Mouse (Mus musculus): Measurements from ENCODE around the gene Vash2. TPM values are rescaled to one million over a fixed set of nuclear protein-coding genes. Genes with fewer than 3 reads are reported as not detected.
A peak's percentile ranks its signal among the peaks of the same experiment; 100 is the strongest.
"Not testable (repeated sequence)": the region's sequence is repeated elsewhere in the genome, so short reads cannot be mapped to it uniquely, and the experiment has no call there.

Gene Vash2
- 46.2 and 47.6 TPM in 2 replicates for polyA plus RNA-seq (2015; fragmentation: Nextera tagmentation; extraction: Ambion mirVana)

DNA sequence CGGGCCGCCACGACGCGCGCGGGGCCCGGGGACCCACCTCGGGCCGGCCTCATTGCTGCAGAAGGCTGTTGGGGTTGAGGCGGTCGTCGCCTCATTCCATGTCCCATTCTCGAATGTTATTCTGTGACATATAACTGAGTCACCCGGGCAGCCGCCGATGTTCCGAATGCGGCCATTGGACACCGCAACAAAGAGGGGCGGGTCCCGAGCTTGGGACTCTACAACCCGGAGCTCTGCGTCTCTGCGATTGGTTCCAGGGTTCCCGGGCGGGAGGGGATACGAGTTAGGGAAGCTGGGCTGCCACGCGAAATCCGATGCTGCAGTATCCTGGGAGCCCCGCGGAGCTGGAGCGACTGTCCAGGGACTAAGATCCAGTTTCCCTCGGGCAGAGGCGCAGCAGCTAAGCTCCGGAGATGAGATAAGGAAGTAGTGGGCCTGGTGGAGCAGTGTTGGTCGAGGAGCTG lies at the start of gene Vash2:
Vash2 (minus strand) TSS at position 197 of the 464 bp plus-strand sequence.
- WGBS, result under 1% methylated on average over 38 of the region's 38 CpGs
- Histone ChIP-seq H3K4me2 (peak within 1 kb of the TSS; percentile 99), H3K27ac (replicated peaks) (peak within 1 kb of the TSS; percentile 96), H3K9me3 (no peaks in the 10 kb centered on the region), H3K4me1 (peaks cover 59% of the 10 kb centered on the region), H3K4me3 (peak within 1 kb of the TSS; percentile 82), H3K27me3 (replicated peaks) (no peaks in the 10 kb centered on the region), H3K9ac (peak within 1 kb of the TSS; percentile 97), H3K36me3 (peaks cover 22% of the 10 kb centered on the region)
- ATAC-seq (ENCODE audit: extremely low read depth, insufficient number of reproducible peaks, low FRiP score, low TSS enrichment), result peak; percentile 90

DNA sequence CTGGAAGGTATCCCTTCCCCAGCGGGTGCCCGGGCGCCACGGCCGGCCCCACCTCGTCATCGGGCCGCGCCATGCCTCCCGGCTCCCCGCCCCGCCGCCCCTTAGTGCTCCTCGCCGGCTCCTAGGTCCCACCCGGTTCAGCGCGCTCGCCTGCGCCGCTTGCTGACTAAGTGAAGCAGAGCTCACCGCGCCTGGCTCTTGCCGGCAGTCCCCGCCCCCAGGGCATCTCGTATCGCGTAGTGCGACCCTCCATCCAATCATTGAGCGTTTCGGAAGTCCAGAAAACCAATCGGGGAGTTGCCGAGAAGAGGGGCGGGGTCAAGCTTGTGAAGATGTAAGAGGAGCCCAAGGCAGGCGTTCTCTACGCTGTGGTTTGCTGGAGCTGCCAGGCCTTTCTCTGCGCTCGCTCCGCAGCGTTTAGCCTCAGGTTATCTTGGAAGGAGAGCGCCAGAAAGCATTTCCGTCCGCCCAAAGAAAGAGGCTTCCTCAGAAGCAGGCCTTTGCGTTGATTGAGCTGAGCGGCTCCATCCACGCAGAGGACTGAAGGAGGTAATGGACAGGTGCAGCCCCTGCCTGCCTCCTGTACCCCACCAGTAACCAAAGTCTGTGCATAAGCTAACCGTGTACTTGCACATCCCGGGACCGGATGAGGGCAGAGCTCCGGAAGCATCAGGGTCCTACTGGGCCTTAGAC lies 47.1 kb upstream of the Vash2 start, which contains the start of gene Flvcr1:
Flvcr1 (minus strand) TSS at position 138 of the 693 bp plus-strand sequence.
- H3K4me3 ChIP-seq, result peak within 1 kb of the TSS; percentile 84
- ATAC-seq (ENCODE audit: extremely low read depth, insufficient number of reproducible peaks, low FRiP score, low TSS enrichment), result peak; percentile 99
- H3K4me1 ChIP-seq, result peaks cover 28% of the 10 kb centered on the region
- H3K4me2 ChIP-seq, result peak within 1 kb of the TSS; percentile 98
- peak within 1 kb of the TSS; percentile 93 for H3K27ac ChIP-seq (replicated peaks)
- under 1% methylated on average over 50 of the region's 50 CpGs for WGBS
- no peaks in the 10 kb centered on the region for H3K27me3 ChIP-seq (replicated peaks)
- H3K9ac ChIP-seq, result peak within 1 kb of the TSS; percentile 96
- no peaks in the 10 kb centered on the region for H3K9me3 ChIP-seq
- peaks cover 8% of the 10 kb centered on the region for H3K36me3 ChIP-seq

DNA sequence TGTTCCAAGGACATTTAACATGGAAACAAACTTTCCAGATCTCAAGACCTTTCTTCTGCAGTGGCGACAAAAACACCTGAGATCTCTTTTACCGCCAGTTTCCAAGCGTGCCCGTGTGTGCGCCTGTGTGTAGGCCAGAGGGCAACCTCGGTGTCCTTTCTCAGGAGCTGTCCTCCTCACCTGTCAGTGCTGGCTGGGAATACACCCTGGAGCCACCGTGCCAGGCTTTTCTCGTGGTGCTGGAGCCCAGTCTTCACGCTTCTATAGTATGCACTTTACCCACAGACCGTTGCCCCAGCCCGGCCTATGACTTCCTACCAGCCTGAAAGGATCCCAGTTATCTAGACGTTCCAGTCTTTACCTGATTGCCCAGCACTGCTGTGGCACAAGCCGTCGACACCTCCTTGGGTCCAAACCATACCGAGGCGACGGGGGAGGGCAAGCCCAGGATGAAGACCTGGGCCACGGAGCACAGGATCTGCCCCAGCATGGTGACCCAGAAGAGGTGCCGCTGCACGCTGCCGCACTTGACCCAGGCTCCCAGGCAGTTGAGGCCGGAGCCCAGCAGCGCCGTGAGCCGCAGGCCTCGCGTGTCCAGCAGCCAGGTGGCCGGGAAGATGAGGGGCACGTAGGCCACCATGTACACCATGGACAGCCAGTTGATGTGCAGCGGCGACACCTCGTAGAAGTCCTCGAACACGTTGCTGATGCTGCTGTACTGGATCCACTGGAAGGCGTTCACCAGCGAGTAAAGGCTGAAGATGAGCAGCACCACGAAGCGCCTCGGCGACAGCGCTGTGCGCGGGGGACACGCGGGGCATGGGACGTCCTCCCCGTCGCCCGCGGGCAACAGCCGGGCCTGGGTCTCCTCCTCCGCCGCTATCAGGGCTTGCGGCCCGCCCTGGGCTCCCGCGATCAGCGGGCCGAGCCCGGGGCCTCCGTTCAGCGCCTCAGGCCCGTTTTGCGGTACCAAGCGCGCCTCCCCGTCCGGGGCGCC lies 46.2 kb upstream of the Vash2 start:
- Histone ChIP-seq H3K27ac (replicated peaks) (peak overlapping the region; percentile 87), H3K4me2 (peak overlapping the region; percentile 98), H3K27me3 (replicated peaks) (no peaks in the 10 kb centered on the region), H3K4me1 (peaks cover 25% of the 10 kb centered on the region), H3K4me3 (peak overlapping the region; percentile 84), H3K36me3 (peaks cover 17% of the 10 kb centered on the region), H3K9me3 (no peaks in the 10 kb centered on the region), H3K9ac (peak overlapping the region; percentile 96)
- 2% methylated on average over 69 of the region's 69 CpGs for WGBS
- no peak for ATAC-seq (ENCODE audit: extremely low read depth, insufficient number of reproducible peaks, low FRiP score, low TSS enrichment)

DNA sequence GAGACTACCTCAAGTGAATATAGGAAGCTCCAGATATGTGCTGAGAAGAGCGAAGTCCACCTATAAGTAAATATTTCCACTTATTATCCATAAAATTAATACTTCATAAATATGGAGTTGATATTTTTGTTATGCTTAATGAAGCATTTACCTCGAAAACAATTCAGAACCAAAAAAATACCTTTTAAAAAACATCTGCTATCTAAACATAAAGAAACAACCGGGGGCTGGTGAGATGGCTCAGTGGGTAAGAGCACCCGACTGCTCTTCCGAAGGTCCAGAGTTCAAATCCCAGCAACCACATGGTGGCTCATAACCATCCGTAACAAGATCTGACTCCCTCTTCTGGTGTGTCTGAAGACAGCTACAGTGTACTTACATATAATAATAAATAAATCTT lies 44.7 kb upstream of the Vash2 start:
- H3K27ac ChIP-seq (replicated peaks); H3K4me2 ChIP-seq: not testable (repeated sequence)
- 90% methylated on average over 6 of the region's 6 CpGs for WGBS

DNA sequence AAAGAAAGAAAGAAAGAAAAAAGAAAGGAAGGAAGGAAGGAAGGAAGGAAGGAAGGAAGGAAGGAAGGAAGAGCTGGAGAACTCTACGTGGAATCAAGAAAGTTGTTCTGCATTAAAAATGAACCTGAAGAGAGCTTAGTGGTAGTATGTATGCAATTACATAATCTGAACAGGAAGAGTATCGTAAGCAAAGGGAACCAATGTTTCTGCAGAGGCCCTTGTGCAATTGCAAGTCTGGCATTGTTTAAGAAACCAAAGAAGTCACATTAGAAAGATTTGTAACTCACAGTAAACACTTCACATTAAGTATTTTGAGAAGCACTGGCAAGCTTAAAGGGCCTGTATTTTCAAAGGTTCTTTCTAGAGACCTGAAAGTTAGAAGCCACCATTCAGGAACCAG lies 44.0 kb upstream of the Vash2 start:
- H3K27ac ChIP-seq (replicated peaks), result no peak overlapping the region
- WGBS, result 79% methylated on average over 2 of the region's 2 CpGs
- H3K36me3 ChIP-seq, result peaks cover 34% of the 10 kb centered on the region
- no peak overlapping the region for H3K4me2 ChIP-seq
- no peak overlapping the region for H3K4me3 ChIP-seq
- H3K9me3 ChIP-seq, result no peaks in the 10 kb centered on the region
- ATAC-seq (ENCODE audit: extremely low read depth, insufficient number of reproducible peaks, low FRiP score, low TSS enrichment), result no peak
- H3K4me1 ChIP-seq, result peaks cover 25% of the 10 kb centered on the region
- no peaks in the 10 kb centered on the region for H3K27me3 ChIP-seq (replicated peaks)
- H3K9ac ChIP-seq, result no peak overlapping the region

More for the DNA sequence above, 44.7 kb upstream of the Vash2 start:
- Histone ChIP-seq H3K4me1 (peaks cover 25% of the 10 kb centered on the region), H3K36me3 (peaks cover 31% of the 10 kb centered on the region)
- H3K27me3 ChIP-seq (replicated peaks); H3K9ac ChIP-seq; H3K9me3 ChIP-seq; H3K4me3 ChIP-seq; ATAC-seq (ENCODE audit: extremely low read depth, insufficient number of reproducible peaks, low FRiP score, low TSS enrichment): not testable (repeated sequence)

DNA sequence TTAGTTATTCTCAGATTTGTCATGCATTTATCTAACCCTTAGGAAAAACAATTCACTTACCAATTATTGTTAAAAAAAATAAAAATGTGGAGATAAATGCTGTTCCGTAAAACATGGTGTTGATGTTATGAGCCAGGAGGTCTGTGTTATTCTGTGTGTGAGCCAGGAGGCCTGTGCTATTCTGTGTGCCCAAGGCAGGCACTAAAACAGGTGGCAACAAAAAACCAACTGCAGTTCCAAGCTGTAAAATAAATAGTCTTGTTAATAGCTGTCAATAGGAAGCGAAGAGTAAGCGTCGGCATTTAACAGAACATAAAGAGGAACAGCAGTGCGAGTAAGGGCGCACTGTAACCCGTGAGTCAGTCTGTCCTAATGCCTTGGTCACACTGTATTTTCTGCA lies 41.9 kb upstream of the Vash2 start:
- Histone ChIP-seq H3K9ac (no peak overlapping the region), H3K27ac (replicated peaks) (no peak overlapping the region), H3K4me1 (peaks cover 16% of the 10 kb centered on the region), H3K36me3 (peaks cover 40% of the 10 kb centered on the region), H3K27me3 (replicated peaks) (no peaks in the 10 kb centered on the region), H3K9me3 (no peaks in the 10 kb centered on the region), H3K4me3 (no peak overlapping the region), H3K4me2 (no peak overlapping the region)
- WGBS, result 93% methylated on average over 7 of the region's 7 CpGs
- ATAC-seq (ENCODE audit: extremely low read depth, insufficient number of reproducible peaks, low FRiP score, low TSS enrichment), result no peak

DNA sequence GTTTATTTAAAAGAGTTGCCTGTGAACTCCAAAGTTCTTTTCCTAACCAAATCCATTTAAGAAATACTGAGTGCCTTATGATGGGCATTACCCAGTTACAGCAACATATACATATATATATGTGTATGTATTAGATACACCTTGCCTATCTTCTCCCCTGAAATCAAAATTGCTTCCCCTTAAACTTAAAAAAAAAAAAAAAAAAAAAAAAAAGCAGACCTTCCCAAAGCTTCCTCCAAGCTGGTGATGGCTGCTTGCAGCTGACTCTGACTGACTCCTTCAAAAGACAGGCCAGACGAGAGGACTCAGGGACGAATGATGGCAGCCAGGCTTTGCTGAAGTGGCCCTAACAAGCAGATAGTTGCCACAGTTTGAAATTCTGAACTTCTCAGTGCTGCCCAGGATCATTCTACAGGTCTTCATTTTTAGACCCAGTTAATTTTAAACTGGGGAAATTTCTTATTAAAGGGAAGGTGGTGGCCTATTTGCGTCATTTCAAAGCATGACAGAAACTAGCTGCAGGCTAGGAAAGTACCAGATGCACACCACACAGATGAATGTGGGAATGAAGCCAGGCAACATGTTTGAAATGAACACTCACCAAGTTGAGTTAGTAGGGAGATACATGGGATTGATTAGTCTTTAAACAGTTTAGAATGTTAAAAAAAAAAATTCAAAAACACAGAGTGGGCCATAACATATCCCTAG lies 41.3 kb upstream of the Vash2 start:
- no peaks in the 10 kb centered on the region for H3K27me3 ChIP-seq (replicated peaks)
- no peak overlapping the region for H3K27ac ChIP-seq (replicated peaks)
- H3K9me3 ChIP-seq, result no peaks in the 10 kb centered on the region
- peaks cover 16% of the 10 kb centered on the region for H3K4me1 ChIP-seq
- peaks cover 41% of the 10 kb centered on the region for H3K36me3 ChIP-seq
- H3K9ac ChIP-seq, result no peak overlapping the region
- H3K4me3 ChIP-seq, result no peak overlapping the region
- H3K4me2 ChIP-seq, result no peak overlapping the region
- 84% methylated on average over 3 of the region's 3 CpGs for WGBS
- ATAC-seq (ENCODE audit: extremely low read depth, insufficient number of reproducible peaks, low FRiP score, low TSS enrichment), result no peak

DNA sequence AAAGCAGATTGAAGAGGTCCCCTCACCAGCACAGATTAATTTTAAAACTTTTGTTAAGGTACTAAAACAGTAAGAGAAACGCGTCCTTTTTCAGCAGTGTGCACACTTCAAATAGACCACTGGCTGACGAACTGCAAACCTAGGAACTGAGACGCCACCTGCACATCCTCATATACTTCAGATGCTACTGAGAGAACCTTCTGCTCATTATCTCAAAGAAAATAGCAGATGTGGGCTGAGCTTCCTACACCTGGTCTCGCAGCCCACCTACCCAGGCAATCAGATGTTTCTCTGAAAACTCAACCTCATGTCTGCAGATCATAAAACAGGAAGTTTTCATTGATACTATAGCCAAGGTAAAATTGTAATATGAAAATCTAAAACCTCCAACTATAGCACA lies 40.7 kb upstream of the Vash2 start:
- ATAC-seq (ENCODE audit: extremely low read depth, insufficient number of reproducible peaks, low FRiP score, low TSS enrichment), result no peak
- 88% methylated on average over 5 of the region's 5 CpGs for WGBS

DNA sequence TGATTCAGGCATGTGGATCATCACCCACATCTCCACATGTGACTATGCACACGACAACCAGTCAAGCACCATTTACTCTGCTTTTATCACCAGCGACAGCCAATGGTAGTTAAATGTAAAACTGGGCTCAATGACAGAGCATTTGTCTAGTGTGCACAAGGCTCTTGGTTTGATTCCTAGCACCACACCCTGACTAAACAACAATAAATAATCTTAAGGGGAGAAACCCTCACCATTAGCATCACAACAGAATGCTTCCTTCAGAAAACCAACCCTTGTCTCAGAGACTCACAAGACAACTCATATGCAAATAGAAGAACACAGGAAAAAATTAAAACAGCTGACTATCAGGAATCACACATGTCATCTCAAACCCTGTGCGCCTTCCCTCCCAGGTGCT lies 35.2 kb upstream of the Vash2 start:
- WGBS, result 96% methylated on average over 3 of the region's 3 CpGs

More for the DNA sequence above, 40.7 kb upstream of the Vash2 start:
- Histone ChIP-seq H3K27ac (replicated peaks) (no peak overlapping the region), H3K36me3 (peaks cover 46% of the 10 kb centered on the region), H3K9ac (no peak overlapping the region), H3K27me3 (replicated peaks) (no peaks in the 10 kb centered on the region), H3K9me3 (no peaks in the 10 kb centered on the region), H3K4me2 (no peak overlapping the region), H3K4me3 (no peak overlapping the region), H3K4me1 (peaks cover 10% of the 10 kb centered on the region)

DNA sequence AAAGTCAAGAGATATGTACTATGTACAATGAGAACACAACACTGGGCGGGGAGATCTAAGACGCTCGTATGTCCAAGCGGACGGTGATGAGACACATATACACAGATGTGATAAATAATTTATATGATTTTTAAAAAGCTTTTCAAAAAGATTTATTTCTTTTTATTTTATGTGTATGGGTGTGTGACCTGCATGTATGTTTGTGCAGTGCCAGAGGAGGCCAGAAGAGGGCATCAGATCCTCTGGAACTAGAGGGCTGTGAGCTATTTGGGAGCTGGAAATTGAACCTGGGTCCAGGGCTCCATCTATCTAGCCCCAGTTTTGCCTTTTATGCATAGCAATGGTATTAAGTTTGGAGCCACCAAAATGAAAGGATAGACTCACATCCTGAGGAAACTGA lies 29.6 kb upstream of the Vash2 start:
- H3K36me3 ChIP-seq, result peaks cover 79% of the 10 kb centered on the region
- ATAC-seq (ENCODE audit: extremely low read depth, insufficient number of reproducible peaks, low FRiP score, low TSS enrichment), result no peak

More for the DNA sequence above, 35.2 kb upstream of the Vash2 start:
- Histone ChIP-seq H3K27me3 (replicated peaks) (no peaks in the 10 kb centered on the region), H3K4me3 (no peak overlapping the region), H3K9me3 (no peaks in the 10 kb centered on the region), H3K27ac (replicated peaks) (no peak overlapping the region), H3K9ac (no peak overlapping the region), H3K4me2 (no peak overlapping the region), H3K36me3 (peaks cover 67% of the 10 kb centered on the region), H3K4me1 (no peaks in the 10 kb centered on the region)
- ATAC-seq (ENCODE audit: extremely low read depth, insufficient number of reproducible peaks, low FRiP score, low TSS enrichment), result no peak

DNA sequence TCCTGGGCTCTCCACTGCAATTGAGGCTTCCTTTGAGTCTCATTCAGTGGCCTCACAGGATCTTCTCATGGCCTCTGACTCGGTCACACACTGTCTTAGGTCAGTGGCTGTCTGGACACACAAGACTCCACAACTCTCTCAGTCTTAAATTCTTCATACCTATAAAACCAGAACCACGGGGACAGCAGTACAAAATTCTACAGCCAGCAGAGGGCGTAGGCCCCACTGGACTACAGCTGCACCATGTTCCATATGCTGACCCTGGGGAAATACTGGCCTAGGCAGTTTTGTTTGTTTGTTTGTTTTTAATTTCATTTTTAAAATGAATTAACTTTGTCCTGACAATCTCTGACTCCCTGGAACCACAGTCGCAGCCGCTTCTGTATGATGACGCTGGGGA lies 23.1 kb upstream of the Vash2 start:
- H3K9ac ChIP-seq, result no peak overlapping the region
- H3K36me3 ChIP-seq, result peaks cover 28% of the 10 kb centered on the region
- WGBS, result 58% methylated on average over 6 of the region's 6 CpGs
- ATAC-seq (ENCODE audit: extremely low read depth, insufficient number of reproducible peaks, low FRiP score, low TSS enrichment), result no peak
- H3K27ac ChIP-seq (replicated peaks), result no peak overlapping the region
- H3K4me3 ChIP-seq, result no peak overlapping the region
- H3K27me3 ChIP-seq (replicated peaks), result no peaks in the 10 kb centered on the region
- peaks cover 8% of the 10 kb centered on the region for H3K9me3 ChIP-seq
- no peak overlapping the region for H3K4me2 ChIP-seq
- H3K4me1 ChIP-seq, result no peaks in the 10 kb centered on the region

More for the DNA sequence above, 29.6 kb upstream of the Vash2 start:
- no peak overlapping the region for H3K4me2 ChIP-seq
- H3K27me3 ChIP-seq (replicated peaks), result no peaks in the 10 kb centered on the region
- no peaks in the 10 kb centered on the region for H3K4me1 ChIP-seq
- H3K27ac ChIP-seq (replicated peaks), result no peak overlapping the region
- H3K4me3 ChIP-seq, result no peak overlapping the region
- no peaks in the 10 kb centered on the region for H3K9me3 ChIP-seq
- H3K9ac ChIP-seq, result no peak overlapping the region
- WGBS, result 97% methylated on average over 5 of the region's 5 CpGs

All from heart, embryonic 13.5 days (tissue).